Mouse (Mus musculus) erythroblast, embryonic 14.5 days (primary cell): ENCODE measurements around the gene Rhox4d. TPM values are rescaled to one million over a fixed set of nuclear protein-coding genes. Genes with fewer than 3 reads are reported as not detected.
"Not testable (repeated sequence)": the region's sequence is repeated elsewhere in the genome, so short reads cannot be mapped to it uniquely, and the experiment has no call there.

Source experiments
- H3K27me3 ChIP-seq: 2 replicates; pipeline ENCODE4 v1.6.1; 2012; ENCODE audit warnings: inconsistent platforms; ENCODE audit not compliant: control insufficient read depth
- H3K36me3 ChIP-seq: 2 replicates; pipeline ENCODE4 v1.6.1; 2012; ENCODE audit warnings: mild to moderate bottlenecking, inconsistent platforms; ENCODE audit not compliant: control insufficient read depth
- H3K4me1 ChIP-seq: 2 replicates; pipeline ENCODE4 v1.6.1; 2012; ENCODE audit warnings: inconsistent platforms; ENCODE audit not compliant: control insufficient read depth
- H3K4me3 ChIP-seq: replicated peaks from 2 replicates; pipeline ENCODE3; 2012; ENCODE audit warnings: moderate library complexity, mild to moderate bottlenecking, inconsistent platforms
- H3K9me3 ChIP-seq: 2 replicates; pipeline ENCODE4 v1.6.1; 2012; ENCODE audit warnings: low read length, inconsistent platforms, mixed read lengths; ENCODE audit not compliant: control insufficient read depth
- polyA plus RNA-seq: library from polyadenylated mRNA; stranded (reverse); fragments of >175 nt; gene quantifications from 2 replicates; pipeline ENCODE4 v1.2.3, GENCODE M21; 2012

The Rhox4d gene
- not detected in 2 replicates for polyA plus RNA-seq

DNA sequence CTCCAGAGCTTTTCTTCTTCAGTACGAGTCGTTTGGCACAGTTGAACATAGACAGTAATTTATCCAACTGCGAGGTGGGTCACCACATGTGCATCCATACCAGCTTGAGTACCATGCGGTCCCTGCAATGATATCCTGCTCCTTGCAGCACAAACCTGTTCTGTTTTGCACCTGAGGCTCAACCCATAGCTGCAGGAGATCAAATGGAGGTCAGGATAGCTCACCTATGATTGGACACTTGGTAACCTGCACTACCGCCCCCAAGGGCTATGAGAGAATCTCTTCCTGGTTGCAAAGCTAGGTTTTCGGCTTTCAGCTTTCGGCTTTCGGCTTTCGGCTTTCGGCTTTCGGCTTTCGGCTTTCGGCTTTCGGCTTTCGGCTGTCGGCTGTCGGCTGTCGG is at the start of gene Rhox4d:
Gene Rhox4d, plus strand, starts transcription at position 301 of the 400 bp plus-strand sequence.
- H3K9me3 ChIP-seq, H3K4me1 ChIP-seq, H3K36me3 ChIP-seq, H3K27me3 ChIP-seq, H3K4me3 ChIP-seq: not testable (repeated sequence)

DNA sequence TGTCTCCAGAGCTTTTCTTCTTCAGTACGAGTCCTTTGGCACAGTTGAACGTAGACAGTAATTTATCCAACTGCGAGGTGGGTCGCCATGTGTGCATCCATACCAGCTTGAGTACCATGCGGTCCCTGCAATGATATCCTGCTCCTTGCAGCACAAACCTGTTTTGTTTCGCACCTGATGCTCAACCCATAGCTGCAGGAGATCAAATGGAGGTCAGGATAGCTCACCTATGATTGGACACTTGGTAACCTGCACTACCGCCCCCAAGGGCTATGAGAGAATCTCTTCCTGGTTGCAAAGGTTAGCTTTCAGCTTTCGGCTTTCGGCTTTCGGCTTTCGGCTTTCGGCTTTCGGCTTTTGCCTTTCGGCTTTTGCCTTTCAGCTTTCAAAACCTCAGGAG is 34.1 kb upstream of the Rhox4d start, which contains the start of gene Rhox4c:
Gene Rhox4c, plus strand, starts transcription at position 301 of the 400 bp plus-strand sequence.
- H3K9me3 ChIP-seq, H3K4me3 ChIP-seq, H3K4me1 ChIP-seq, H3K36me3 ChIP-seq, H3K27me3 ChIP-seq: not testable (repeated sequence)

DNA sequence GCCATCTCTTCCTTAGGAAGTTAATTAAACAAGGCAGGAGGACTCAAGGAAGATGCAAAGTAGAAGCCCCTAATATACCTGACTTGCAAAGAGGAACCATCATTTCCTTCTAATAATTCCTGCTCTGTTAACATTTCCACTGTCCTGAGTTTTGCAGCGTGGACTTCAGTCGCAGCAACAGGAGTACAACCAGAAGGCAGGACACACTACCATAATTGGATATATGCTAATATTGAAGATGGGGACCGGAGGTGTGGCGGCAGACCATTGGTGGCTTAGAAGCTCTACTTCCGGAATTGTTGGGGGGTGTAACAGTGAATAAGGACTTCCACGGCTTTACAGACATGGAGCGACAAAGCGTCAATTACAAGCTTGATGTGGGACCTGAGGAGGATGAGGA is 16.0 kb downstream of the Rhox4d start, which contains the start of gene Rhox2e:
Gene Rhox2e, plus strand, starts transcription at position 301 of the 400 bp plus-strand sequence.
- not testable (repeated sequence) for H3K9me3 ChIP-seq, H3K27me3 ChIP-seq, H3K4me3 ChIP-seq, H3K4me1 ChIP-seq, H3K36me3 ChIP-seq

DNA sequence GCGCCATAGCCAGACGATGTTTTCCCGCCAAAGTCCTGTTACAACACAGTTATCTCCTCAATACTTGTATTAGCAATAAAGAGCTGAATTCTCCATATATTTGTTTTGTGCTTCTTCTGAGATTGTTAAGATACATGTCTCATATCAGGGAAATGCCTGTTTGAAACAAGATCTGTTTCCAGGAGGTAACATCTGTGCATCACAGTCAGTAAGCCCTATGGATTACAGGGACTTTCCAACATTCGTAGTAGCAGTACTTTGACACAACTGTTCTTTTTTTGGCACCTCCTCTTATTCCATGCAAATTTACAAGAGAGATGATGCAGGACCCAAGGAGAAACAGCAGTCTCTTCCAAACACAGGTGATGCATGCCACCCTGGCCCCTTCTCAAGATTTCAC is 27.6 kb downstream of the Rhox4d start, which contains the start of gene Rhox3e:
Gene Rhox3e, plus strand, starts transcription at position 301 of the 400 bp plus-strand sequence.
- H3K9me3 ChIP-seq, H3K27me3 ChIP-seq, H3K4me3 ChIP-seq, H3K36me3 ChIP-seq, H3K4me1 ChIP-seq: not testable (repeated sequence)

DNA sequence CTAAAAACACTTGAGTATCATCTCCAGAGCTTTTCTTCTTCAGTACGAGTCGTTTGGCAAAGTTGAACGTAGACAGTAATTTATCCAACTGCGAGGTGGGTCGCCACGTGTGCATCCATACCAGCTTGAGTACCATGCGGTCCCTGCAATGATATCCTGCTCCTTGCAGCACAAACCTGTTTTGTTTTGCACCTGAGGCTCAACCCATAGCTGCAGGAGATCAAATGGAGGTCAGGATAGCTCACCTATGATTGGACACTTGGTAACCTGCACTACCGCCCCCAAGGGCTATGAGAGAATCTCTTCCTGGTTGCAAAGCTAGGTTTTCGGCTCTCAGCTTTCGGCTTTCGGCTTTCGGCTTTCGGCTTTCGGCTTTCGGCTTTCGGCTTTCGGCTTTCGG is 43.0 kb downstream of the Rhox4d start, which contains the start of gene Rhox4e:
Gene Rhox4e, plus strand, starts transcription at position 301 of the 400 bp plus-strand sequence.
- H3K4me3 ChIP-seq, H3K9me3 ChIP-seq, H3K27me3 ChIP-seq, H3K4me1 ChIP-seq, H3K36me3 ChIP-seq: not testable (repeated sequence)

Other genes with a start within 250 kb of the Rhox4d start
- not detected in 2 replicates for gene Rhox4a, start 249.0 kb upstream of the Rhox4d start, polyA plus RNA-seq
- not detected in 2 replicates for gene Rhox3a2, start 134.3 kb upstream of the Rhox4d start, polyA plus RNA-seq
- not detected in 2 replicates for gene Rhox4a2, start 123.5 kb upstream of the Rhox4d start, polyA plus RNA-seq
- gene Rhox2b, start 102.3 kb upstream of the Rhox4d start, polyA plus RNA-seq, result not detected in 2 replicates
- not detected in 2 replicates for gene Rhox4b, start 81.9 kb upstream of the Rhox4d start, polyA plus RNA-seq
- gene Rhox2c, start 60.7 kb upstream of the Rhox4d start, polyA plus RNA-seq, result not detected in 2 replicates
- not detected in 2 replicates for gene Rhox3c, start 55.8 kb upstream of the Rhox4d start, polyA plus RNA-seq
- not detected in 2 replicates for gene Rhox4c, start 34.0 kb upstream of the Rhox4d start, polyA plus RNA-seq
- not detected in 2 replicates for gene Rhox2d, start 20.9 kb upstream of the Rhox4d start, polyA plus RNA-seq
- gene Rhox2e, start 16.1 kb downstream of the Rhox4d start, polyA plus RNA-seq, result not detected in 2 replicates
- not detected in 2 replicates for gene Rhox3e, start 27.7 kb downstream of the Rhox4d start, polyA plus RNA-seq
- not detected in 2 replicates for gene Rhox4e, start 43.1 kb downstream of the Rhox4d start, polyA plus RNA-seq
- not detected in 2 replicates for gene Rhox2f, start 57.0 kb downstream of the Rhox4d start, polyA plus RNA-seq
- not detected in 2 replicates for gene Rhox3f, start 66.6 kb downstream of the Rhox4d start, polyA plus RNA-seq
- not detected in 2 replicates for gene Rhox4f, start 93.3 kb downstream of the Rhox4d start, polyA plus RNA-seq
- not detected in 2 replicates for gene Rhox3g, start 114.3 kb downstream of the Rhox4d start, polyA plus RNA-seq
- not detected in 2 replicates for gene Rhox2g, start 129.1 kb downstream of the Rhox4d start, polyA plus RNA-seq
- not detected in 2 replicates for gene Rhox4g, start 137.0 kb downstream of the Rhox4d start, polyA plus RNA-seq
- gene Rhox3h, start 154.4 kb downstream of the Rhox4d start, polyA plus RNA-seq, result not detected in 2 replicates
- gene Rhox2h, start 158.9 kb downstream of the Rhox4d start, polyA plus RNA-seq, result not detected in 2 replicates